Mouse (Mus musculus) midbrain, embryonic 10.5 days (tissue): ENCODE data around the gene L1td1. TPM values are rescaled to one million over a fixed set of nuclear protein-coding genes. Genes with fewer than 3 reads are reported as not detected.

Experiments used
- DNase-seq: peaks from one replicate; pipeline ENCODE4 v3.0.0-alpha.2; 2017; ENCODE audit warnings: low spot score
- H3K27ac ChIP-seq: fragments of 300-500 bp; sonication (generic); replicated peaks from 2 replicates; pipeline ENCODE4 v1.5.1; 2016; ENCODE audit warnings: mild to moderate bottlenecking
- H3K27me3 ChIP-seq: fragments of 300-500 bp; sonication (generic); 2 replicates; pipeline ENCODE4 v1.6.1; 2016; ENCODE audit warnings: low read depth, mild to moderate bottlenecking; ENCODE audit not compliant: poor library complexity, severe bottlenecking
- H3K36me3 ChIP-seq: fragments of 300-500 bp; sonication (generic); 2 replicates; pipeline ENCODE4 v1.6.1; 2016; ENCODE audit warnings: mild to moderate bottlenecking, moderate library complexity
- H3K4me1 ChIP-seq: fragments of 300-500 bp; sonication (generic); 2 replicates; pipeline ENCODE4 v1.6.1; 2016
- H3K4me3 ChIP-seq: fragments of 300-500 bp; sonication (generic); 2 replicates; pipeline ENCODE4 v1.5.1; 2016; ENCODE audit warnings: mild to moderate bottlenecking, moderate library complexity
- H3K9me3 ChIP-seq: fragments of 300-500 bp; sonication (generic); replicated peaks from 2 replicates; pipeline ENCODE4 v1.6.1; 2016; ENCODE audit warnings: mild to moderate bottlenecking
- WGBS: fragments of 180-500 bp; shearing (Covaris S2); methylation state at CpG from one replicate; pipeline ENCODE4 v1.1.7; 2016; 5-methylcytosine and 5-hydroxymethylcytosine counted together
- polyA plus RNA-seq: library from polyadenylated mRNA; unstranded; fragments of >200 nt; fragmentation: Nextera tagmentation; extraction: Ambion mirVana; gene quantifications from 2 replicates; pipeline ENCODE4 v1.2.1, GENCODE M21; 2016

Gene L1td1
- polyA plus RNA-seq, 1 experiment from 2014 or later: 0.10 TPM

- H3K27ac ChIP-seq: peak overlapping the region; percentile 75
- 43% methylated on average over 11 of the region's 11 CpGs for WGBS
- no peaks in the 10 kb centered on the region for H3K9me3 ChIP-seq
- H3K4me3 ChIP-seq: no peak overlapping the region
- peaks cover 32% of the 10 kb centered on the region for H3K4me1 ChIP-seq
- no peaks in the 10 kb centered on the region for H3K36me3 ChIP-seq
- DNase-seq: no peak
- no peaks in the 10 kb centered on the region for H3K27me3 ChIP-seq
These were observed 29.6 kb downstream of the L1td1 start for GRCm38 (mm10) chr4:98756141-98756540.

GRCm38 (mm10) chr4:98758012-98758821 lies 31.7 kb downstream of the L1td1 start:
- Histone ChIP-seq H3K9me3 (no peaks in the 10 kb centered on the region), H3K4me1 (peaks cover 42% of the 10 kb centered on the region), H3K27me3 (no peaks in the 10 kb centered on the region), H3K27ac (peak overlapping the region; percentile 65), H3K4me3 (no peak overlapping the region), H3K36me3 (no peaks in the 10 kb centered on the region)
- 72% methylated on average over 4 of the region's 4 CpGs for WGBS
- no peak for DNase-seq

GRCm38 (mm10) chr4:98758872-98759518 lies 32.5 kb downstream of the L1td1 start:
- no peak overlapping the region for H3K4me3 ChIP-seq
- H3K36me3 ChIP-seq: no peaks in the 10 kb centered on the region
- H3K9me3 ChIP-seq: no peaks in the 10 kb centered on the region
- H3K4me1 ChIP-seq: peaks cover 42% of the 10 kb centered on the region
- no peak for DNase-seq
- no peaks in the 10 kb centered on the region for H3K27me3 ChIP-seq
- WGBS: 87% methylated on average over 3 of the region's 3 CpGs
- peak overlapping the region; percentile 65 for H3K27ac ChIP-seq

- H3K36me3 ChIP-seq: no peaks in the 10 kb centered on the region
- no peak for DNase-seq
- 84% methylated on average over 14 of the region's 14 CpGs for WGBS
- H3K9me3 ChIP-seq: no peaks in the 10 kb centered on the region
- H3K4me3 ChIP-seq: no peak overlapping the region
- no peak overlapping the region for H3K27ac ChIP-seq
- H3K27me3 ChIP-seq: no peaks in the 10 kb centered on the region
- no peaks in the 10 kb centered on the region for H3K4me1 ChIP-seq
These were observed 40.9 kb downstream of the L1td1 start for GRCm38 (mm10) chr4:98767134-98768133.

- 91% methylated on average over 5 of the region's 5 CpGs for WGBS
- Histone ChIP-seq H3K4me1 (peaks cover 11% of the 10 kb centered on the region), H3K27me3 (peaks cover 12% of the 10 kb centered on the region), H3K4me3 (no peak overlapping the region), H3K27ac (no peak overlapping the region), H3K9me3 (no peaks in the 10 kb centered on the region), H3K36me3 (no peaks in the 10 kb centered on the region)
- DNase-seq: no peak
These were observed 47.3 kb downstream of the L1td1 start for GRCm38 (mm10) chr4:98773785-98774184.

GRCm38 (mm10) chr4:98776721-98777427 lies 50.3 kb downstream of the L1td1 start:
- H3K4me1 ChIP-seq: peaks cover 16% of the 10 kb centered on the region
- no peak overlapping the region for H3K27ac ChIP-seq
- DNase-seq: no peak
- no peak overlapping the region for H3K4me3 ChIP-seq
- H3K9me3 ChIP-seq: no peaks in the 10 kb centered on the region
- 79% methylated on average over 10 of the region's 10 CpGs for WGBS
- H3K27me3 ChIP-seq: peaks cover 23% of the 10 kb centered on the region
- H3K36me3 ChIP-seq: no peaks in the 10 kb centered on the region

- H3K27ac ChIP-seq: no peak overlapping the region
- peaks cover 16% of the 10 kb centered on the region for H3K4me1 ChIP-seq
- H3K4me3 ChIP-seq: no peak overlapping the region
- DNase-seq: no peak
- peaks cover 23% of the 10 kb centered on the region for H3K27me3 ChIP-seq
- WGBS: 89% methylated on average over 6 of the region's 6 CpGs
- H3K36me3 ChIP-seq: no peaks in the 10 kb centered on the region
- H3K9me3 ChIP-seq: no peaks in the 10 kb centered on the region
These were observed 50.9 kb downstream of the L1td1 start for GRCm38 (mm10) chr4:98777464-98777863.

- Histone ChIP-seq H3K4me1 (peaks cover 16% of the 10 kb centered on the region), H3K27me3 (peaks cover 23% of the 10 kb centered on the region), H3K27ac (peak overlapping the region; percentile 33; the same call in 1 of the 2 replicates), H3K4me3 (peak overlapping the region; percentile 32), H3K36me3 (no peaks in the 10 kb centered on the region), H3K9me3 (no peaks in the 10 kb centered on the region)
- no peak for DNase-seq
- WGBS: 15% methylated on average over 16 of the region's 16 CpGs
These were observed 51.7 kb downstream of the L1td1 start for GRCm38 (mm10) chr4:98778219-98778618.

- peaks cover 27% of the 10 kb centered on the region for H3K4me1 ChIP-seq
- no peak overlapping the region for H3K27ac ChIP-seq
- H3K36me3 ChIP-seq: no peaks in the 10 kb centered on the region
- 40% methylated on average over 8 of the region's 8 CpGs for WGBS
- H3K4me3 ChIP-seq: no peak overlapping the region
- DNase-seq: no peak
- H3K27me3 ChIP-seq: peaks cover 8% of the 10 kb centered on the region
- no peaks in the 10 kb centered on the region for H3K9me3 ChIP-seq
These were observed 59.3 kb downstream of the L1td1 start for GRCm38 (mm10) chr4:98785851-98786250.

- no peak for DNase-seq
- Histone ChIP-seq H3K36me3 (no peaks in the 10 kb centered on the region), H3K27ac (no peak overlapping the region), H3K4me3 (no peak overlapping the region), H3K4me1 (peaks cover 28% of the 10 kb centered on the region), H3K9me3 (no peaks in the 10 kb centered on the region), H3K27me3 (peaks cover 11% of the 10 kb centered on the region)
- WGBS: 30% methylated on average over 3 of the region's 3 CpGs
These were observed 59.7 kb downstream of the L1td1 start for GRCm38 (mm10) chr4:98786281-98786680.
